Mouse (Mus musculus): ENCODE measurements at regions not wholly inside any gene's neighbourhood (a gene's known extent, or its start where the extent isn't known, plus 50 kb on each side); places are given as distances from the start of the nearest gene placed in this dataset.

DNA sequence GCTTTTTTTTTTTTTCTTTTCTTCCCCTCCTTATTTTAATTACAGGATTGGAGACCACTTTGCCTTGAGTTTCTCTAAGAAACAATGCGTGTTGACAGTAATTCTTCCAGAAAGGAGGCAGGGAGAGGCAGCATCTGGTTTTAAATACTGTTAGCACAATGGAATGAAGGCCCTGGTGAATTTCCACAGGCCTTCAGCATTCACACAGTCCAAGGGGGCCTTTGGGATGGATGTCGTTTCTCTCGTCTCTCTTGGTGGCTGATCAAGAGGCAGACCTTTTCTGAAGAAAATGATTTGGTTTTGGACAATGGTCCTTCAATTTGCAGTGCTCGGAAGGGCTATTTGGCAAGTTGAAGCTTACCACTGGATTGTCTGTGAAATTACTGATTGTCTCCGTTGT is 321.4 kb downstream of the Lmx1a start:
- TF ChIP-seq CTCF (IDR thresholded peaks at IDR 0.05) (no peak), POLR2A (IDR thresholded peaks at IDR 0.05; ENCODE audit: insufficient read depth, low read depth, low read length) (no peak), EP300 (IDR thresholded peaks at IDR 0.05; ENCODE audit: insufficient read depth, low read depth, low read length) (no peak)
- peaks cover 2% of the 10 kb centered on the region; the same call in 1 of the 2 replicates for H3K4me1 ChIP-seq (ENCODE audit: control insufficient read depth, insufficient read depth, low read length)
- DNase-seq = no peak
- no peaks in the 10 kb centered on the region for H3K27me3 ChIP-seq (ENCODE audit: control insufficient read depth, insufficient read depth, low read length)
- intact Hi-C loops (cut with DNase I) = no loop called here
- no peak overlapping the region for H3K4me3 ChIP-seq
- H3K79me2 ChIP-seq (replicated peaks; ENCODE audit: control insufficient read depth, insufficient read depth, low read length) = no peaks in the 10 kb centered on the region
- no peak overlapping the region; the same call in 1 of the 2 replicates for H3K27ac ChIP-seq
- H3K36me3 ChIP-seq (ENCODE audit: control insufficient read depth, insufficient read depth, low read length) = no peaks in the 10 kb centered on the region
- no peak overlapping the region for H3K9ac ChIP-seq (ENCODE audit: low read depth, low read length)
- WGBS = 69% methylated on average over 5 of the region's 5 CpGs

DNA sequence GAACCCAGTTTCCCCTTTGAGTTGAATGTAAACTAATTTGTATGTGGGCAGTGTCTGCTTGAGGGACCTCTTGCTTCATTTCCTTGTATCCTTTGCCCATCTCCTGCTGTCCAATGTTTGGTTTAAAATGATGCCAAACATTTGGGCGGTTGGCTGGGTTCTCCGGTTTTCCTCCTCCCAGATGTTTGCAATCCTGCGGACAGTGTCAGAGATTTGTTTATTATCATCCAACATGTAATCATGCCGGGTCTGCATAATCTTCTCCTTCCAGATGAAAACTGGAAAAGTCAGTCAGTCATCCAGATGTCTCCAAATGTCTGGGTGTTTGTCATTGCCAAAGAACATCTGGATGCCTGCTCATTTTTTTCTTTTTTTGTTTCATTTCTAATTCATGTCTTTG is 323.0 kb downstream of the Lmx1a start:
- intact Hi-C loops (cut with DNase I) = no loop called here
- H3K36me3 ChIP-seq (ENCODE audit: control insufficient read depth, insufficient read depth, low read length) = no peaks in the 10 kb centered on the region
- WGBS = 63% methylated on average over 4 of the region's 4 CpGs
- peaks cover 2% of the 10 kb centered on the region; the same call in 1 of the 2 replicates for H3K4me1 ChIP-seq (ENCODE audit: control insufficient read depth, insufficient read depth, low read length)
- no peak overlapping the region for H3K4me3 ChIP-seq
- H3K79me2 ChIP-seq (replicated peaks; ENCODE audit: control insufficient read depth, insufficient read depth, low read length) = no peaks in the 10 kb centered on the region
- no peaks in the 10 kb centered on the region for H3K27me3 ChIP-seq (ENCODE audit: control insufficient read depth, insufficient read depth, low read length)
- peak; percentile 46 to 64 for DNase-seq
- H3K27ac ChIP-seq = peak overlapping the region; percentile 20; the same call in 1 of the 2 replicates
- TF ChIP-seq CTCF (IDR thresholded peaks at IDR 0.05) (no peak), EP300 (IDR thresholded peaks at IDR 0.05; ENCODE audit: insufficient read depth, low read depth, low read length) (no peak), POLR2A (IDR thresholded peaks at IDR 0.05; ENCODE audit: insufficient read depth, low read depth, low read length) (no peak)
- no peak overlapping the region for H3K9ac ChIP-seq (ENCODE audit: low read depth, low read length)

DNA sequence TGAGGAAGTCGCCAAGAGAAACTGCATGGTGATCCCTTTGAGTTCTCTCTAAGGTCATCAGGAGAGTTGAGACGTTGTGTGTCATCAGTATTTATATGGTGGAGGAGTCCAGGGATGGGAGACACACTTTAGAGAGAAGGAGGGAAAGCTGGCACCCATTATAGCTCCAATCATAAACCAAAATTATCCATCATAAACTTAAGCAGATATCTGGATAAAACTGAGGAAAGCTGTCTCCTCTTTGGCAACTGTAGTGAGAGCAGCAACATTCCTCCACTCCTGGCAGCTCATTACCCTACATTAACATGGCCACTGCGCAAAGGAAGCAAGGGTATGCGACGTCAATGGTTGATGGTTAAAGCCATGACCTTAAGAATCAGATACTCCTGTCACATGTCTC is 323.6 kb downstream of the Lmx1a start:
- Histone ChIP-seq H3K9ac (ENCODE audit: low read depth, low read length) (no peak overlapping the region), H3K27me3 (ENCODE audit: control insufficient read depth, insufficient read depth, low read length) (no peaks in the 10 kb centered on the region), H3K27ac (no peak overlapping the region), H3K79me2 (replicated peaks; ENCODE audit: control insufficient read depth, insufficient read depth, low read length) (no peaks in the 10 kb centered on the region), H3K4me3 (no peak overlapping the region), H3K36me3 (ENCODE audit: control insufficient read depth, insufficient read depth, low read length) (no peaks in the 10 kb centered on the region), H3K4me1 (ENCODE audit: control insufficient read depth, insufficient read depth, low read length) (peaks cover 2% of the 10 kb centered on the region; the same call in 1 of the 2 replicates)
- DNase-seq = no peak
- intact Hi-C loops (cut with DNase I) = no loop called here
- TF ChIP-seq POLR2A (IDR thresholded peaks at IDR 0.05; ENCODE audit: insufficient read depth, low read depth, low read length) = no peak
- no peak for TF ChIP-seq EP300 (IDR thresholded peaks at IDR 0.05; ENCODE audit: insufficient read depth, low read depth, low read length)
- no peak for TF ChIP-seq CTCF (IDR thresholded peaks at IDR 0.05)
- WGBS = 59% methylated on average over 5 of the region's 5 CpGs

DNA sequence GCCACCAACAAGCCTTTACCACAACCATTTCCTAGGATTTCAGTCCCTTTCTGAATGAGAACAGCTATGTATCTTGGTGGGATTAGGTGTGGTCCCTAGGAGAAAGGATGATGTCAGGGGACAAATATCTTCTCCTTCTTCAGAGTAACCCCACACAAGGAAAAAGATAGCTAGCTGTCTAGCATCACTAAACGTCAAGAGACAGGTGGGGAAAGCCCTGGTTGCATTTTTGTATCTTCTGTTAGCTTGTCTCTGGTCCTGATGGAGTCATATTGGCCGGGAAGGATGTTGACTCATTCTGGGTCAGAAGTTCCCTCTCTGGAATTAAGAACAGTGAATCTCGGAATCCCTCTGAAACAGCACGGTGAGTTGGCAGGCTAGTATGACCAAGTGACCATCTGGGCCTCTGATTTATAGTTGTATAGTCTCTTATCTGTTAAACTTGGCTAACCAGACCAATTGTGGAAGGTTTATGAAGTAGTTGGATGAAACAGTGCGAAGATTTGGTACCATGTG is 327.4 kb downstream of the Lmx1a start:
- Histone ChIP-seq H3K79me2 (replicated peaks; ENCODE audit: control insufficient read depth, insufficient read depth, low read length) (no peaks in the 10 kb centered on the region), H3K9ac (ENCODE audit: low read depth, low read length) (no peak overlapping the region), H3K4me1 (ENCODE audit: control insufficient read depth, insufficient read depth, low read length) (peaks cover 2% of the 10 kb centered on the region; the same call in 1 of the 2 replicates), H3K4me3 (no peak overlapping the region), H3K27ac (no peak overlapping the region), H3K27me3 (ENCODE audit: control insufficient read depth, insufficient read depth, low read length) (no peaks in the 10 kb centered on the region), H3K36me3 (ENCODE audit: control insufficient read depth, insufficient read depth, low read length) (no peaks in the 10 kb centered on the region)
- 57% methylated on average over 5 of the region's 5 CpGs for WGBS
- TF ChIP-seq POLR2A (IDR thresholded peaks at IDR 0.05; ENCODE audit: insufficient read depth, low read depth, low read length) = no peak
- TF ChIP-seq EP300 (IDR thresholded peaks at IDR 0.05; ENCODE audit: insufficient read depth, low read depth, low read length) = no peak
- TF ChIP-seq CTCF (IDR thresholded peaks at IDR 0.05) = no peak
- DNase-seq = no peak
- intact Hi-C loops (cut with DNase I) = no loop called here

DNA sequence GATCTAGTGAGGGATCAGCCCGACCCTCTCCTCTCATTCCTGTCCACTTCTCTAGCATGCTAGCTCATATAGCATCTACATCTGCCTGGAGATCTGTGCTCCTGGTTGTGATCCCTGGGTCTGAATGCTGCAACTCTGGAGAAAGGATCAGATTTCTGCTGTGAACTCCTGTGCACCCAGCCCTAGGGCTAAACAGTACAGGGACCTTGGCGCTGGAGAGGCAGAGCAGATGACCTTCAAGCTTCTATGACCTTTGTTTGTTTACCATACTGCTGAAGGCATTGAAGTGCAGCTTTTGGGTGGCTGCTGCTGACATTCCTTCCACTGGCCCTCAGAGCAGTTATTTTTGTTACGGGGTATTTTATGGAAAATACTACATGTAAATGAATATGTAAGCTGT is 337.4 kb downstream of the Lmx1a start:
- DNase-seq = no peak
- no peak overlapping the region for H3K9ac ChIP-seq (ENCODE audit: low read depth, low read length)
- intact Hi-C loops (cut with DNase I) = no loop called here
- H3K79me2 ChIP-seq (replicated peaks; ENCODE audit: control insufficient read depth, insufficient read depth, low read length) = no peaks in the 10 kb centered on the region
- WGBS = 64% methylated on average over 3 of the region's 3 CpGs
- H3K27me3 ChIP-seq (ENCODE audit: control insufficient read depth, insufficient read depth, low read length) = no peaks in the 10 kb centered on the region
- no peaks in the 10 kb centered on the region for H3K36me3 ChIP-seq (ENCODE audit: control insufficient read depth, insufficient read depth, low read length)
- no peak for TF ChIP-seq EP300 (IDR thresholded peaks at IDR 0.05; ENCODE audit: insufficient read depth, low read depth, low read length)
- no peak for TF ChIP-seq CTCF (IDR thresholded peaks at IDR 0.05)
- no peak for TF ChIP-seq POLR2A (IDR thresholded peaks at IDR 0.05; ENCODE audit: insufficient read depth, low read depth, low read length)
- no peaks in the 10 kb centered on the region for H3K4me1 ChIP-seq (ENCODE audit: control insufficient read depth, insufficient read depth, low read length)
- no peak overlapping the region for H3K4me3 ChIP-seq
- no peak overlapping the region for H3K27ac ChIP-seq

DNA sequence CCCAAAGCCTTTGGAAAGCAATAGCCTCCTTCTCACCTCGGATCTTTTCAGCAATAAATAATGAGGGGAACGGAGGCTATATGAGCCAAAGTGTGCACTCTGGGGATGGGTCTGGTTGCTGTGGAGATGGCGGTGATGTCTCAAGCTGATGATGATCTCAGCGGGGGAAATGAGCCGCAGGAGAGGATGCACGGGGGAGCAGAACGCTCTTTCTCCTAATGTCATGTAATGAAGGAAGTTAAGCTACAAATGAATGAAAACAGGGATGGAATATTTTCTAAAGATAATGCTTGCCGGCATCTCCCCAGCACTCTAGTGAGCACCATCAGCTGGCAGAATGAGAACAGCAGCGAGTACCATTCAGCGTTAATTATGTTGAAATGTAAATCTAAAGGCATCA is 355.7 kb downstream of the Lmx1a start:
- Histone ChIP-seq H3K79me2 (replicated peaks; ENCODE audit: control insufficient read depth, insufficient read depth, low read length) (no peaks in the 10 kb centered on the region), H3K4me1 (ENCODE audit: control insufficient read depth, insufficient read depth, low read length) (no peaks in the 10 kb centered on the region), H3K36me3 (ENCODE audit: control insufficient read depth, insufficient read depth, low read length) (no peaks in the 10 kb centered on the region), H3K27me3 (ENCODE audit: control insufficient read depth, insufficient read depth, low read length) (no peaks in the 10 kb centered on the region; the same call in 1 of the 2 replicates), H3K4me3 (no peak overlapping the region), H3K9ac (ENCODE audit: low read depth, low read length) (no peak overlapping the region), H3K27ac (no peak overlapping the region)
- intact Hi-C loops (cut with DNase I) = no loop called here
- TF ChIP-seq CTCF (IDR thresholded peaks at IDR 0.05) (no peak), EP300 (IDR thresholded peaks at IDR 0.05; ENCODE audit: insufficient read depth, low read depth, low read length) (no peak), POLR2A (IDR thresholded peaks at IDR 0.05; ENCODE audit: insufficient read depth, low read depth, low read length) (no peak)
- 70% methylated on average over 10 of the region's 10 CpGs for WGBS
- no peak for DNase-seq
